In the genomic region with DNA sequence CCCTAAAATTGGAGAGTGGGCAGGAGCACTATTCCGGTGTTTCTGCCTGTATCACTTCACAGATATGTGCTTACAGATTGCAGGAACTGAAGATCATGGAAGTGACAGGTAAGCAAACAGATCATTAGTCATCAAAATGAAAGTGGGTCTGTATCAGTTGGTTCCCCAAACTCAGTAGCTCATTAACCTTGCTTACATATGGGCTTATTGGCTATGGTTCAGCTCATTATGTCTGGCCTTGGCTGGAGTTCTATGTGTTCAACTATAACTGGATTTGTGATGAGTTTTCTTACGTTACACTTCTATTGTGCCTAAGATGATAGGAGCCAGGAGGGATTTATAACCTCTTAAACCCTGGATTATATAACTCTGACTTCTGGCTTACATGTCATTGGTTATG, we compare ENCODE assay signal across 24 mouse cellular contexts.
DNase-seq lines count a peak whose midpoint lies in the region; ATAC-seq and TF ChIP-seq lines count a peak whose summit lies in the region.
"Had no signal": no experiment of that assay in that cellular context is flagged by ENCODE, and none has a peak within 500 bp of the region (broad histone marks: within the 10 kb centered on the region; RNA-seq: fewer than 3 reads in every experiment).

No protein-coding gene starts in this region.

- H3K9ac ChIP-seq in forebrain, embryonic 13.5 days: no peak overlapping the region
- no peak overlapping the region for H3K9ac ChIP-seq in forebrain, embryonic 12.5 days
- no peak overlapping the region for H3K9ac ChIP-seq in forebrain, embryonic 15.5 days (replicated peaks)
- H3K9ac ChIP-seq in forebrain, postnatal 0 days: no peak overlapping the region
- H3K9ac ChIP-seq: embryonic facial prominence, embryonic 13.5 days; embryonic facial prominence, embryonic 15.5 days had no signal

- ATAC-seq in forebrain, embryonic 13.5 days: peak; percentile 53; the same call in 1 of the 2 replicates
- ATAC-seq in forebrain, embryonic 12.5 days (ENCODE audit: low FRiP score): no peak
- 0 out of 2 replicates have a peak, but pooled peaks have one; percentile 51 for ATAC-seq in forebrain, embryonic 15.5 days (replicated peaks)
- ATAC-seq in forebrain, postnatal 0 days: no peak
- ATAC-seq: activated CD4-positive, CD25-positive, alpha-beta regulatory T cell, adult 4 months; CD4-positive, CD25-positive, alpha-beta regulatory T cell, adult 4 months; Patski had no signal

- WGBS in forebrain, embryonic 13.5 days: 63% methylated on average over 2 of the region's 2 CpGs
- 78% methylated on average over 2 of the region's 2 CpGs for WGBS in forebrain, embryonic 12.5 days
- WGBS in forebrain, embryonic 15.5 days: 50% methylated on average over 2 of the region's 2 CpGs
- 44% methylated on average over 2 of the region's 2 CpGs for WGBS in forebrain, postnatal 0 days

- no peaks in the 10 kb centered on the region for H3K36me3 ChIP-seq in forebrain, embryonic 13.5 days (ENCODE audit: poor library complexity, severe bottlenecking)
- H3K36me3 ChIP-seq in forebrain, embryonic 12.5 days (replicated peaks): no peaks in the 10 kb centered on the region
- H3K36me3 ChIP-seq in forebrain, embryonic 15.5 days: no peaks in the 10 kb centered on the region
- no peaks in the 10 kb centered on the region for H3K36me3 ChIP-seq in forebrain, postnatal 0 days (ENCODE audit: insufficient read depth)
- H3K36me3 ChIP-seq: embryonic facial prominence, embryonic 13.5 days; embryonic facial prominence, embryonic 15.5 days; G1E had no signal

- H3K4me3 ChIP-seq in forebrain, embryonic 13.5 days: no peak overlapping the region
- no peak overlapping the region for H3K4me3 ChIP-seq in forebrain, embryonic 12.5 days (replicated peaks)
- no peak overlapping the region for H3K4me3 ChIP-seq in forebrain, embryonic 15.5 days
- H3K4me3 ChIP-seq in forebrain, postnatal 0 days (ENCODE audit: low read depth, low read length): no peak overlapping the region
- H3K4me3 ChIP-seq: embryonic facial prominence, embryonic 13.5 days; embryonic facial prominence, embryonic 15.5 days; erythroblast, embryonic 14.5 days had no signal

- H3K9me3 ChIP-seq in forebrain, embryonic 13.5 days (replicated peaks): no peaks in the 10 kb centered on the region
- no peaks in the 10 kb centered on the region for H3K9me3 ChIP-seq in forebrain, embryonic 12.5 days
- H3K9me3 ChIP-seq in forebrain, embryonic 15.5 days: no peaks in the 10 kb centered on the region
- H3K9me3 ChIP-seq in forebrain, postnatal 0 days (ENCODE audit: low read length): no peaks in the 10 kb centered on the region
- H3K9me3 ChIP-seq: embryonic facial prominence, embryonic 13.5 days; embryonic facial prominence, embryonic 15.5 days; G1E had no signal

- DNase-seq in forebrain, postnatal 0 days: no peak
- DNase-seq in brain, embryonic 14.5 days (ENCODE audit: low read depth): peak; percentile 78
- DNase-seq: adrenal gland, adult 8-10 months; adrenal gland, postnatal 14 days; adrenal gland, postnatal 36 days; B cell, adult 2 months; cerebellum, adult 11 months; cerebellum, adult 18-20 months; cerebellum, adult 8-10 months; cerebellum, adult 9-11 months; cerebellum, postnatal 14 days; cerebellum, postnatal 36 days; embryo, embryonic 11 days had no signal

- TF ChIP-seq POLR2A in brain, embryonic 14.5 days (IDR thresholded peaks at IDR 0.05; ENCODE audit: borderline replicate concordance, extremely low read depth, insufficient read depth, insufficient read length, poor library complexity, severe bottlenecking): no peak

- no peak overlapping the region for H3K27ac ChIP-seq in forebrain, embryonic 13.5 days
- H3K27ac ChIP-seq in forebrain, embryonic 12.5 days: no peak overlapping the region
- no peak overlapping the region for H3K27ac ChIP-seq in forebrain, embryonic 15.5 days (replicated peaks)
- H3K27ac ChIP-seq in forebrain, postnatal 0 days (ENCODE audit: low read depth, low read length): no peak overlapping the region
- H3K27ac ChIP-seq: embryonic facial prominence, embryonic 13.5 days; embryonic facial prominence, embryonic 15.5 days had no signal

- peaks cover 10% of the 10 kb centered on the region; the same call in 1 of the 2 replicates for H3K4me1 ChIP-seq in forebrain, embryonic 13.5 days
- 0 out of 2 replicates have a peak, but pooled peaks cover under 1% of the 10 kb centered on the region for H3K4me1 ChIP-seq in forebrain, embryonic 12.5 days
- 0 out of 2 replicates have a peak, but pooled peaks cover 4% of the 10 kb centered on the region for H3K4me1 ChIP-seq in forebrain, embryonic 15.5 days
- H3K4me1 ChIP-seq in forebrain, postnatal 0 days (ENCODE audit: insufficient read depth): no peaks in the 10 kb centered on the region
- H3K4me1 ChIP-seq: embryonic facial prominence, embryonic 15.5 days had no signal

- no peak overlapping the region for H3K4me2 ChIP-seq in forebrain, embryonic 13.5 days
- no peak overlapping the region for H3K4me2 ChIP-seq in forebrain, embryonic 12.5 days
- H3K4me2 ChIP-seq in forebrain, embryonic 15.5 days (replicated peaks): no peak overlapping the region
- no peak overlapping the region for H3K4me2 ChIP-seq in forebrain, postnatal 0 days (ENCODE audit: low read depth)
- H3K4me2 ChIP-seq: embryonic facial prominence, embryonic 13.5 days; embryonic facial prominence, embryonic 15.5 days had no signal

- no peaks in the 10 kb centered on the region for H3K27me3 ChIP-seq in forebrain, embryonic 13.5 days
- H3K27me3 ChIP-seq in forebrain, embryonic 12.5 days: no peaks in the 10 kb centered on the region
- no peaks in the 10 kb centered on the region for H3K27me3 ChIP-seq in forebrain, embryonic 15.5 days
- H3K27me3 ChIP-seq in forebrain, postnatal 0 days (ENCODE audit: insufficient read depth, low read length): no peaks in the 10 kb centered on the region
- H3K27me3 ChIP-seq: CH12.LX; embryonic facial prominence, embryonic 15.5 days; Patski had no signal

- TF ChIP-seq CTCF in forebrain, postnatal 0 days (IDR thresholded peaks at IDR 0.05; ENCODE audit: low read depth): no peak
- no peak for TF ChIP-seq CTCF in brain, embryonic 14.5 days (IDR thresholded peaks at IDR 0.05; ENCODE audit: borderline replicate concordance, extremely low read depth, insufficient read depth, insufficient read length)

Comparison
In these comparisons a context has a peak if more than half of its experiments do, and no peak if none do; other contexts are left out.
1. ATAC-seq: peak in forebrain, embryonic 13.5 days (single experiment) and forebrain, embryonic 15.5 days (single experiment); none in forebrain, embryonic 12.5 days (single experiment) and forebrain, postnatal 0 days (single experiment).